Mouse (Mus musculus) lung, postnatal 10 days (tissue): ENCODE results near the gene Exoc1.

ENCODE experiments used
- DNase-seq: peaks from one replicate; pipeline ENCODE4 v3.0.0; 2021

Gene Exoc1

GRCm38 (mm10) chr5:76529040-76529703 is at the start of gene Exoc1:
TSS of gene Exoc1 (plus strand) at chr5:76529311.
- DNase-seq: peak; percentile 97

GRCm38 (mm10) chr5:76483811-76484210 is 45.3 kb upstream of the Exoc1 start, which contains the start of gene Gm7271:
TSS of gene Gm7271 (plus strand) at chr5:76484040.
- DNase-seq: no peak

GRCm38 (mm10) chr5:76495126-76495525 is 34.0 kb upstream of the Exoc1 start:
- no peak for DNase-seq

DNA sequence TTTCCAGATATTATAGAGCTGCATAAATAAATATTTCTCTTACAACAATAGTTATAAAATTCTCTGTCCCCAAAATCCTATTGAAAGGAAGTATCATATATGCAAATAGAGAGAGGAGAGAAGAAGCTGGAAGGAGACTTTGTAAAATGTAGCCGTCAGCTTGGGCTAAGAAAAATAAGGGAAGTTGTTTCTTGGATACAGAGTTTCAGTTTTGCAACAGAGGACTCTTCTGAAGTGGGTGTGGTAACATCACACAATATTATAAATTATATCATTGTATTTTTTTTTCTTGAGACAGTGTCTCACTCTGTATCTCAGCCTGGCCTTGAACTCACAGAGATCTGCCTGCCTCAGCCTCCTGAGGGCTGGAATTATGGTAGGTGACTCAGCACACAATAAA is 6.7 kb upstream of the Exoc1 start:
- no peak for DNase-seq

DNA sequence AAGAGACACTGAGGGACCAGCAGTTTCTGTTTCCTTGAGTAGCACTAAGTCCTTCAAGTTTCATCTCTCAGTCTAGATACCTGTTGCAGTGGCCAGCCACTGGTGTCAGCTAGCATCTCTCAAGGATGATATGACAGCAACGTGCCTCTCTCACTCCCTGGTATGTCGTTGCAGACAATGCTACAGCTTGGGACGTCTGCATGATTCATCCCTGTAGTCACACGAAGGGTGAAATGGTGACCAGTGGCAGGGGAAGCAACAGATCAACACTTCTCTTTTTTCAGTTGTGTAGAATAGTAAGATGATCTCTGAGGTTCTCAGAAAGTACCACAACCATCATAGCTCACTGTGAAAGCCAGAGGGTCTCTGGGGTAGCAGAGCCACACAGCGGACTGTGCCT is 4.5 kb upstream of the Exoc1 start:
- no peak for DNase-seq

DNA sequence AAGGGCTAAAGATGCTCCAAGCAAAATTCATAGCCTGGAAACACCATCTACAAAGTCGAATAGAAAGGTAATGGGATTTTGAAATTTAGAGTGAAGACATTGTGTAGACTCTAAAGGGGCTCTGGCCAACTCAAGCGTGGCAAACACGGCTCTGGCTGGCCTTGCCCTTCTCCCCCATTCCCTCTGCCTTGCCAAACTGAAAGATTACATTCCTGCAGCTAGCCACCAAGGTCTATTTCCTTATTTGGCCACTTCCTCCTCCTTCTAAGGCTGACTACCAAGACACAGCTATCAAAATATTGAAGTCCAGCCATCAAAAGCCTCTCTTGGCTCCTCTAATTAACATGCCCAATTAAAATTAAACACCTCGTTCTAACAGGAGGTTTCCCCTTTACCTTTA is 4.0 kb upstream of the Exoc1 start:
- DNase-seq: no peak

DNA sequence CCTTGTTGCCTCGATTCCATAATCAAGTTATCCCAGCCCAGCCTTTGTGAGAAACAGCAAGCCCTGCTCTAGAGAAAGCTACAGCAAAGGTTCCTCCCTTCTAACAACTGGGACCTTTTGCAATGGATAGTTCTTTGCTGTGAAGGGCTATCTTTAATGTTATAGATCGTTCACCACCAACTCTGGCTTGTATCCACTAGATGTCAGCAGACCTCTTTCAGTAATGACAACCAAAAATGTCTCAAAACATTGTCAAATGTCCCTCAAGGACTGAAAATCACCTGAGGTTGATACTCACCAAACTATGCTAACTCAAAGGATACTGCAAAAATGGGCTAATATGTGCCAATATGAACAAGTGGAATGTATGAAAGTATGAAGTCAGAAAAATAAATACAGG is 3.3 kb upstream of the Exoc1 start:
- DNase-seq: no peak

DNA sequence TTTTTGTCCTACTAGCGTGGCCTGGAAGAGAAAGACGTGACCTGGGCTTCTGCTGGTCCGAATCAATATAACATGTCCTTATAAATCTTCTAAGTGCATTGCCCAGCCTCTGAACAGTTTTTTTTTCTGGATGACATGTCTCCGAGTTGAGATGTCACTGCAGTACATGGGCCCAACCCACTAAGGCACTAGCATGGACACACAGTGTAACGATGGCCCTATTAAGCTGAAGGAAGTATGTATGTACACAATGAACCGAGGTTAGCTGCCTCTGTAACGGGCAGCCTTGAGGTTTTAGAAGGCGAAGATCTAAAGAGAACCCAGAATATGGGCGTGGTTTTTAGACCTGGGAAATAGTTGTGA is 574 bp downstream of the Exoc1 start:
- no peak for DNase-seq

DNA sequence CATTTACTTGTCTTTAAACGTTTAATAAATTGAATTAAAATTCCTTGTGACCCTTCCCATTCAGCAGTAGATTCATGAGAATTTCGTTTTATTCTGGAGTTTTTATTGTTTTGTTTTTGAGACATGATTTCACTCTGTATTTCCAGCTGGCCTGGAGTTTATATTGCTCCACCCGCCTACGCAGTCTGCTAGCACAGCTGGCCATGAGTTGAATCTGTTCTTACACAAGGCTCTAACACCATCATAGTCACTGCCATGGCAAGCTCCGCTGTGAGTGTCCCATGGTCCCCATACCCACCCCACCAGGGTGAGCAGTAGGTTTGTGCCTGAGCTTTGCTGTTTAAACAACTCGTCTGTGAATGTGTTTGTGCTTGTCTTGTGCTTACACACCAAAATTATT is 4.1 kb downstream of the Exoc1 start:
- no peak for DNase-seq

DNA sequence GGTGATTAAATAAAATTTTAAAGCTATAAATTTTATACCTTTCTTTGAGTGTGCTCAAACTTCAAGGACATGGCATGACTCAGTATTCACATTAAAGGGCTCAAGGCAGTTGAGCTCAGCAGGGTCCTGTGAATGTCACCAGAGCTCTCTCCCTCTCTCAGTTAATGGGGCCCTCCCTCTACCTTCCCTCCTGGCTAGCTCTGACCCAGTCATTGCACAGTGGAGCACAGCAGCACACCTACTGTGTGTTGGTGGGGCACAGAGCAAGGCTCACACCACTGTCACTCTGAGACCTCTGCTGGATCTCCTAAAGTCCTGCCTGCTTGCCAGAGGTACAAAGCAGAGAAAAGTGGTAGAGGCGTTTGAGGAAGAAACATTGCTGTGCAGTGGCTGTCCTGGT is 7.1 kb downstream of the Exoc1 start:
- DNase-seq: no peak

DNA sequence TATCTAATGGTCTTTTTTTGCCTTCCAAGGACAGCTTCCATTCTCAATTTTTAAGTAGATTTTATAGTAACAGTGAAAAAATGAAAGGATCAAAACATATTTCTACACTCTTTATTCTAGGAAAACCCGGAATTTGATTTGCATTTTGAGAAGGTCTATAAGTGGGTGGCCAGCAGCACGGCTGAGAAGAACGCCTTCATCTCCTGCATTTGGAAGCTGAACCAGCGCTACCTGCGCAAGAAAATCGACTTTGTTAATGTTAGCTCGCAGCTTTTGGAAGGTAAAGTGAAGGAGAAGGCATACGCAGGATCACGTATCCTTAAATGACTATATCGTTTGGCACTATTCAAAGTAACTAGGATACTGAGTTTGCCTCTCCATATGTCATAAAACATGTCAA is 8.5 kb downstream of the Exoc1 start:
- DNase-seq: no peak

DNA sequence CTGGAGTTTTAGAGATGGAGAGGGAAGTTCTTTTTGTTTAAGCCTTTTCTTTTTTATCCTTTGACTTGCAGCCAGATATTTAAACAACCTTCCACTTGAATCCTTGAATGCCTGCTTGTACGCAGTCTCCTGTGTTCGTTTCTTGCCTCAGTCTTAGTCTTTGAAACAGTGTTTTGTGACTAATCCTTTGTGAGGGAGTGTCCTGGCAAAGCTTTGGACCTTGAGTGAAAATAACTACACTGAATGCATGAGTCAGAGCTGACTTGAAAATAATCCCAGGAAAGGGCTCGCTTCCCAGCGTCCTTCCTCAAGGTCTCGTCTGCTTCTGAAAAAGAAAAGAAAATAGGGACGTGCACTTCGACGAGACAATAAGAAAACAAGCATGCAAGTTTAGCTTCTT is 11.1 kb downstream of the Exoc1 start:
- DNase-seq: no peak

DNA sequence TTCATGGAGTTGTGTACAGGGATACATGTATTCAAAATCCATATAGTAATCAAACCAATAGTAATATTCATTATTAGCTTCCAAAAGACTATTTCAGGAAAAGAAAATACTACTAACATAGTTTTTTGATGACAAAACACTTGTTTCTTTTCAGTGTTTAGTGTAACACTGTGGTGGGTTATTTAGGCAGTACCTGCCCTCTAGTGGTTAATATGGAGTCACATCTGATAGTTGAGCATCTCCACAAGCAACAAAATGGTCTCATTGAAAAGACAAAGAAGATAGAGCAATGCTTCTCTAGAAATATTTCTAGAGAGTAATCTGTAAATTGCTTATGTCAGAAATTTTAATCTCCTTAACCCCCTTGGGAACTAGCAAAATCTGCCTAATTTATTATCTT is 11.7 kb downstream of the Exoc1 start:
- DNase-seq: no peak

GRCm38 (mm10) chr5:76543200-76543599 is 14.1 kb downstream of the Exoc1 start:
- no peak for DNase-seq

GRCm38 (mm10) chr5:76550426-76550825 is 21.3 kb downstream of the Exoc1 start:
- DNase-seq: no peak

GRCm38 (mm10) chr5:76565321-76565720 is 36.2 kb downstream of the Exoc1 start:
- peak; percentile 82 for DNase-seq

- DNase-seq: no peak
Measured at GRCm38 (mm10) chr5:76574251-76574650, 45.1 kb downstream of the Exoc1 start.

DNA sequence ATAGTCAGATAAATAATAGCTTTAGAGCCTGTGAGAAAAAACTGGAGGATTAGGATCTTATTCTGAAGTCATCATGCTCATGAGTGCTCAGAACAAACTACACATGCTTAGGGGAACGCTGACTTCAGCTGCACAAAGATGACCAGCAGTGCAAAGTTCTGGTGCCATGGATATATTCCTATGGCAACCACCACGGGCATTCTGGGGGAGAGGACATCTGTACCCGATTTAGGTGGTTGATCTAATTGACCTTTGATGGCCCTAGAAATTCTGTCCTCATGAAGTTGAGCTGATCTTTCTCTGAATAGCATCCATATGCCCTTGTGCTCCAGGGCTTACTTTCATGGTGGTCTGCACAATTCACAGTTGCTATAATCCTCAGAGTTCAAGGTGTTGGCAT is 47.9 kb downstream of the Exoc1 start:
- no peak for DNase-seq

DNA sequence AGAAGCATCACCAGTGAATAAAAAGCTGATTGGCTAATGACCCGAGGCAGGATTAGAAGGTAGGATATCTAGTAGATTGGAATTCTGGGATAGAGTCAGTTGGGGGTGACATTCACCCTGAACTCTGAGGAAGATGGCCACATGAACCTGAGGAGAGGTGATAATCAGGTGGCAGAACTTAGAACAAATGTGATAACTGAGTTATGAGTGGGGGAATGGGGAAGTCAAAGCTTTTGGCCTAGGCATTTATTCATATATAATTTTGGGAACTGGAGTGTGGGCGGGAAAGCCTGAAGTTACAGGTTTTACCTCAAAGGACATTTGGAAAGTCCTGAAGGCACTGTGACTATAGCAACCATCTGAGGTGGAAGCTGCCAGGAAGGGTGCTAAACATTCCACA is 56.3 kb downstream of the Exoc1 start:
- no peak for DNase-seq

DNA sequence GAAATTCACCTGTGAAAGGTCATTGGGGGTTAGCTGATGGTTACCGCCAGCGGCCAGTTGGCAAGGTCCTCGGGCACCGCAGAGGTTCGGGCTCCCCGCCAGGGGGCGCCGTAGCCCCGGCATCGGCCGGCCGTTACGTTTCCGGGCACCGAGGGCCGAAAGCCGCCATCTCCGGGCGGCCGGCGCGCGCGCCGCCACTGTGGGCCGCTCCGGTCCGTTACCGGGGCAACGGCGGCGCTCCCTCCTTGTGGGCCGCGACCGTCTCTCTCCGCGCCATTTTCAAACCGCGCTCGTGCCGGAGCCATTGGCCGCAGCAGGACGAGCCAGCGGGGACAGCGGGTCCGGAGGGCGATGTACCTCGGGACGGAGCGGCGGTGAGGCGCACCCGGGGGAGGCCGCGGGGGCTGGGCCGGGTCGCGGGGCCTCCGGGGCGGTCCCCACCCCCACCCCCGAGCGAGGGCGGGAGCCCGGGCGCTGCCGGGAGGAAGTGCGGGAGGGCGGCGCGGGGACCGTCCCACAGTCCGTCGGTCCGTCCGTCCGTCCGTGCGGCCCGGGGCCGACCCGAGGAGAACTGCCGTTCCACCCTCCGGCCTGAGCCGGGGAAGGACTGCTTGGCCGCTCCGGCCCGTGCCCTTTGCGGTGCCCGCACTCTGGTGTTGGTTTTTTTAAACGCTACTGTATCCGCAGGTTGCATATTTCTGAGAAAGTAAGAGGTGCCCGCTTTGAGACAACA is 59.6 kb downstream of the Exoc1 start, which contains the start of gene Cep135:
TSS of gene Cep135 (plus strand) at position 148 of the 733 bp plus-strand sequence.
- peak; percentile 93 for DNase-seq

DNA sequence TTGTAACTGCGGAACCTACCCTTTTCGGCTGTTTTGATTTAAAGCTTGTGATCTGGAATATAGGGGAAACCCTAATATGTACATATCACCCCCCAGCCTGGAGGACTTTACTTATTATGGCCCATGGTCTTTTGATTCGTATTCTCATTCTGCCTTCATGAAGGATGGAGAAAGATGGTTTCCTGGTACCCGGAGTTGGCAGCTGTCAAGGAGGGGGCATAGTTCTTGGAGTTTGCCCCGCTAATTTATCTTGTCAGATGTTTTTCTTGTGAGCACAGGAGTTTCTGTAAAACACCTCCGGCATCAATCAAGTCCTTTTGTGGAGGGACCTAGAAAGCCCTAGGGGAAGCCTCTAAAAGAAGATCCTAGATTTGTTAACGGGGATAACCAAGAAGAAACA is 60.2 kb downstream of the Exoc1 start:
- no peak for DNase-seq

DNA sequence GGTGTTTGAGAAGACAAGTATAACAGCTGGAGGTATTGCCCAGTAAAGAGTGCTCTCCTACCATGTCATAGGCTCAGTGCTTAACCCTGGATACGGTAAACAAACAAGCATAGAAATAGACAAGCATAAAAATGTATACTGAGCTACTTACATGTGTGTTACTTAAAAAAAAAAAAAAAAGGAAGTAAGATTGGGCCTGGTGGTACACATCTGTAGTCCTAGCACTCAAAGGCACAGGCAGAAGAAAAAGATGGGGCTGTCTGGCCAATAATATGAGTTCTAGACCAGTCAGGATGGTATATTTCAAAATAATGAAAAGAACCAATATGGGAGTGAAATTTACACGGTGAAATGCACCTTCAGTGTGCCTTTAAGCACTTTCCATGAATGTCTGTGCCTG is 60.9 kb downstream of the Exoc1 start:
- DNase-seq: no peak

GRCm38 (mm10) chr5:76591885-76592284 is 62.8 kb downstream of the Exoc1 start:
- no peak for DNase-seq

DNA sequence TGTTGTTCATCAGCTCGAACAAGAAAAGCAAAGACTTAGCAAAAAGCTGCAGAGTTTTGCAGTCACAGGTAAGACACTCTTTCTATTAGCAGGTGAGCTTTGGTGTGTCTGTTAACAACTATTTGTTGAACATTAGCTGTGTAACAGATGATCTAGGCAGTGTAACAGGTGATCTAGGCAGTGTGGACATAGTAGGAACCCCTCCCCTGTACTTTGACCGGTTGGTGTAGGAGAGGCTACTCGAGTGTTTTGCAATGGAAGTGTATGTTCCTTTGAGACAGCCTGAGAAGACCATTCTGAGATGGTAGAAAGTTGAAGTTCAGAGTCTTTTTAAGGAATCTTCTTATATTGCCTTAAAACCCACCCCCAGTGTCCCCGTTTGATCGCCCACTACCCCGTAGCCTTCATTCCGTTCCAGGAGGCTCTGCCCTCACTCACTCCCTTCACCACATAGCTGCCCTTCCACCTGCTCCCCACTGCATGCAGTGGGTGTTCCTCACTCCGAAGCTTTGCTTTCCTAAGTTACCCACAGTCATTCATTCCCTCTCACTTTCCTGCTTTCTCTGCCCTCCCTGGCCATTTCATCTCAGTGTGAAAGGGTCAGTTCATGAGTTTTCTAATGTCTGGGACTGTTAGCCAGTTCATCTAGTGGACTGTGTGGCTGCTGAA is 80.7 kb downstream of the Exoc1 start:
- no peak for DNase-seq
